In genomic region chr13:23488400-23489322, GRCm38 (mm10) we compare ENCODE assay signal across 8 mouse cellular contexts. TPM values are rescaled to one million over a fixed set of nuclear protein-coding genes. Genes with fewer than 3 reads are reported as not detected.
DNase-seq lines count a peak whose midpoint lies in the region; ATAC-seq and TF ChIP-seq lines count a peak whose summit lies in the region.

TSS of gene Btn2a2 (minus strand) at chr13:23488857.

- peaks cover 35% of the 10 kb centered on the region for H3K4me1 ChIP-seq in forebrain, embryonic 10.5 days
- H3K4me1 ChIP-seq in heart, embryonic 16.5 days (ENCODE audit: control insufficient read depth, insufficient read depth, low read length), result peaks cover 18% of the 10 kb centered on the region
- no peaks in the 10 kb centered on the region for H3K4me1 ChIP-seq in midbrain, postnatal 0 days (ENCODE audit: insufficient read depth, low read length)

- H3K4me2 ChIP-seq in heart, embryonic 16.5 days (ENCODE audit: low read depth, low read length), result peak within 1 kb of the TSS; percentile 87
- H3K4me2 ChIP-seq in midbrain, postnatal 0 days (ENCODE audit: low read depth, low read length, poor library complexity, severe bottlenecking), result peak within 1 kb of the TSS; percentile 65

- TF ChIP-seq CTCF in midbrain, postnatal 0 days (IDR thresholded peaks at IDR 0.05), result no peak

- peak; percentile 75 for DNase-seq in CD4-positive helper T cell, adult 2 months (ENCODE audit: low read depth, low spot score)
- peak; percentile 63 to 68 for DNase-seq in adrenal gland, postnatal 36 days
- peak; percentile 66 for DNase-seq in forebrain, embryonic 10.5 days (ENCODE audit: extremely low spot score, low spot score)
- DNase-seq in kidney, postnatal 10 days, result peak; percentile 70
- DNase-seq in liver, result peak; percentile 48
- DNase-seq in midbrain, postnatal 0 days (ENCODE audit: low spot score), result peak; percentile 95
- DNase-seq in testis, postnatal 14 days (ENCODE audit: low spot score), result peak; percentile 58

- peak within 1 kb of the TSS; percentile 45 for H3K4me3 ChIP-seq in forebrain, embryonic 10.5 days
- H3K4me3 ChIP-seq in heart, embryonic 16.5 days (ENCODE audit: low read length), result peak within 1 kb of the TSS; percentile 53
- peak within 1 kb of the TSS; percentile 34 for H3K4me3 ChIP-seq in midbrain, postnatal 0 days (ENCODE audit: low read depth, low read length)

- peaks cover 20% of the 10 kb centered on the region for H3K27me3 ChIP-seq in forebrain, embryonic 10.5 days (ENCODE audit: poor library complexity, severe bottlenecking)
- peaks cover 4% of the 10 kb centered on the region for H3K27me3 ChIP-seq in heart, embryonic 16.5 days (ENCODE audit: control insufficient read depth, insufficient read depth, low read length)
- no peaks in the 10 kb centered on the region for H3K27me3 ChIP-seq in midbrain, postnatal 0 days (ENCODE audit: insufficient read depth, low read length)

- peak within 1 kb of the TSS; percentile 26 for H3K27ac ChIP-seq in forebrain, embryonic 10.5 days
- H3K27ac ChIP-seq in heart, embryonic 16.5 days (ENCODE audit: low read length), result no peak within 1 kb of the TSS
- no peak within 1 kb of the TSS for H3K27ac ChIP-seq in midbrain, postnatal 0 days (ENCODE audit: low read depth, low read length)

- H3K36me3 ChIP-seq in forebrain, embryonic 10.5 days (replicated peaks), result no peaks in the 10 kb centered on the region
- H3K36me3 ChIP-seq in heart, embryonic 16.5 days (ENCODE audit: control insufficient read depth, insufficient read depth), result no peaks in the 10 kb centered on the region
- no peaks in the 10 kb centered on the region for H3K36me3 ChIP-seq in midbrain, postnatal 0 days (ENCODE audit: insufficient read depth, low read length)

- 4% methylated on average over 14 of the region's 14 CpGs for WGBS in forebrain, embryonic 10.5 days
- 4% methylated on average over 13 of the region's 14 CpGs for WGBS in heart, embryonic 16.5 days
- WGBS in midbrain, postnatal 0 days, result 4% methylated on average over 13 of the region's 14 CpGs

- H3K9ac ChIP-seq in heart, embryonic 16.5 days (ENCODE audit: low read length), result peak within 1 kb of the TSS; percentile 62; the same call in 1 of the 2 replicates
- 0 out of 2 replicates have a peak within 1 kb of the TSS, but pooled peaks have one; percentile 9 for H3K9ac ChIP-seq in midbrain, postnatal 0 days (replicated peaks; ENCODE audit: low read length, poor library complexity, severe bottlenecking)

- no peaks in the 10 kb centered on the region for H3K9me3 ChIP-seq in forebrain, embryonic 10.5 days
- H3K9me3 ChIP-seq in heart, embryonic 16.5 days (replicated peaks; ENCODE audit: control insufficient read depth, low read length), result no peaks in the 10 kb centered on the region
- H3K9me3 ChIP-seq in midbrain, postnatal 0 days (ENCODE audit: low read length), result no peaks in the 10 kb centered on the region

- peak; percentile 94 for ATAC-seq in heart, embryonic 16.5 days (replicated peaks; ENCODE audit: extremely low read depth, insufficient read depth, low FRiP score)
- ATAC-seq in midbrain, postnatal 0 days (ENCODE audit: low FRiP score), result peak; percentile 97

RNA-seq across cellular contexts. Expression of gene Btn2a2, which starts in this region (rescaled TPM):
- total RNA-seq in adrenal gland, postnatal 36 days (2021), result not detected
- polyA plus RNA-seq in forebrain, embryonic 10.5 days (2016; fragmentation: Nextera tagmentation; extraction: Ambion mirVana), result 0.52 and 0.54 TPM in 2 replicates
- polyA plus RNA-seq in heart, embryonic 16.5 days (2015; fragmentation: Nextera tagmentation; extraction: Ambion mirVana), result 0.29 and 0.34 TPM in 2 replicates
- 0.16 TPM in 1 of 2 replicates, not detected in the other for total RNA-seq in midbrain, postnatal 0 days (2014; rRNA removed)
- polyA plus RNA-seq in midbrain, postnatal 0 days (2015; fragmentation: Nextera tagmentation; extraction: Ambion mirVana), result not detected in 2 replicates

Comparison
In these comparisons a context has a peak if more than half of its experiments do, and no peak if none do; other contexts are left out.
1. Peak in DNase-seq in adrenal gland, postnatal 36 days; RNA of the gene not detected or under 1 TPM.
2. Peak in DNase-seq, H3K4me3 ChIP-seq and H3K27ac ChIP-seq in forebrain, embryonic 10.5 days; RNA of the gene not detected or under 1 TPM.
3. Peak in ATAC-seq, H3K4me3 ChIP-seq, H3K9ac ChIP-seq and H3K4me2 ChIP-seq in heart, embryonic 16.5 days; RNA of the gene not detected or under 1 TPM.
4. Peak in DNase-seq, ATAC-seq, H3K4me3 ChIP-seq, H3K9ac ChIP-seq and H3K4me2 ChIP-seq in midbrain, postnatal 0 days; RNA of the gene not detected or under 1 TPM.